Mouse (Mus musculus) myocyte (in vitro differentiated cells): ENCODE measurements around the gene Bcap31. TPM values are rescaled to one million over a fixed set of nuclear protein-coding genes. Genes with fewer than 3 reads are reported as not detected.

ENCODE experiments used
- H3K27me3 ChIP-seq: one replicate; pipeline ENCODE4 v1.6.1; 2011; ENCODE audit not compliant: control insufficient read depth, insufficient read depth, insufficient read length
- H3K36me3 ChIP-seq: one replicate; pipeline ENCODE4 v1.6.1; 2011; ENCODE audit not compliant: control insufficient read depth, insufficient read depth
- H3K4me2 ChIP-seq: one replicate; pipeline ENCODE4 v1.6.1; 2011; ENCODE audit warnings: low read depth, control low read depth
- H3K4me3 ChIP-seq: one replicate; pipeline ENCODE4 v1.5.1; 2011; ENCODE audit warnings: mild to moderate bottlenecking, control low read depth, moderate library complexity
- H3K79me2 ChIP-seq: one replicate; pipeline ENCODE4 v1.6.1; 2011; ENCODE audit not compliant: control insufficient read depth, insufficient read depth
- H3ac ChIP-seq: one replicate; pipeline ENCODE4 v1.6.1; 2011; ENCODE audit not compliant: control insufficient read depth, insufficient read length
- CEBPB ChIP-seq: IDR thresholded peaks from 2 replicates; pipeline ENCODE4 v1.6.1; 2011; ENCODE audit warnings: mild to moderate bottlenecking, moderate library complexity; ENCODE audit not compliant: poor library complexity, insufficient read depth, severe bottlenecking
- E2F4 ChIP-seq: IDR thresholded peaks from one replicate; pipeline ENCODE4 v1.6.1; 2011; ENCODE audit warnings: mild to moderate bottlenecking, control low read depth, moderate library complexity; ENCODE audit not compliant: insufficient read depth
- MAX ChIP-seq: IDR thresholded peaks from one replicate; pipeline ENCODE4 v1.6.1; 2011; ENCODE audit warnings: low read depth, mild to moderate bottlenecking, control low read depth
- MYOD1 ChIP-seq, 3 experiments: IDR thresholded peaks; one replicate each; pipeline ENCODE4 v1.6.1; 2011; ENCODE audit warnings: control low read depth in 2 of 3, low read depth in 2 of 3, mild to moderate bottlenecking in 2 of 3, moderate library complexity in 1 of 3; ENCODE audit not compliant: insufficient read length in 2 of 3, control insufficient read depth in 1 of 3
- MYOG ChIP-seq, 3 experiments: IDR thresholded peaks; one replicate each; pipeline ENCODE4 v1.6.1; 2011; ENCODE audit warnings: control low read depth in 2 of 3, low read depth in 2 of 3, mild to moderate bottlenecking in 2 of 3; ENCODE audit not compliant: insufficient read length in 2 of 3, control insufficient read depth in 1 of 3, insufficient read depth in 1 of 3
- POLR2A ChIP-seq: IDR thresholded peaks from one replicate; pipeline ENCODE4 v1.6.1; 2011; ENCODE audit warnings: low read depth, mild to moderate bottlenecking, control low read depth, moderate library complexity; ENCODE audit not compliant: insufficient read length
- POLR2AphosphoS2 ChIP-seq: IDR thresholded peaks from one replicate; pipeline ENCODE4 v1.6.1; 2011; ENCODE audit warnings: low read depth, control low read depth; ENCODE audit not compliant: insufficient read length
- REST ChIP-seq: IDR thresholded peaks from one replicate; pipeline ENCODE4 v1.6.1; 2011; ENCODE audit warnings: mild to moderate bottlenecking, control low read depth, moderate library complexity; ENCODE audit not compliant: insufficient read depth, insufficient read length
- SRF ChIP-seq: IDR thresholded peaks from one replicate; pipeline ENCODE4 v1.6.1; 2011; ENCODE audit warnings: low read depth; ENCODE audit not compliant: control insufficient read depth, insufficient read length
- TCF12 ChIP-seq: IDR thresholded peaks from one replicate; pipeline ENCODE4 v1.6.1; 2011; ENCODE audit warnings: mild to moderate bottlenecking, control low read depth; ENCODE audit not compliant: poor library complexity, insufficient read depth, severe bottlenecking
- TCF3 ChIP-seq: IDR thresholded peaks from one replicate; pipeline ENCODE4 v1.6.1; 2011; ENCODE audit warnings: low read depth, control low read depth; ENCODE audit not compliant: insufficient read length
- USF1 ChIP-seq: IDR thresholded peaks from one replicate; pipeline ENCODE4 v1.6.1; 2011; ENCODE audit warnings: low read depth, mild to moderate bottlenecking, control low read depth, moderate library complexity
- polyA plus RNA-seq: library from polyadenylated mRNA; unstranded; fragments of >200 nt; fragmentation: generic; extraction: Trizol; gene quantifications from one replicate; pipeline ENCODE4 v1.2.1, GENCODE M21; 2012; ENCODE audit warnings: missing spikeins

Gene Bcap31
- polyA plus RNA-seq, 1 experiment: 255 TPM

DNA sequence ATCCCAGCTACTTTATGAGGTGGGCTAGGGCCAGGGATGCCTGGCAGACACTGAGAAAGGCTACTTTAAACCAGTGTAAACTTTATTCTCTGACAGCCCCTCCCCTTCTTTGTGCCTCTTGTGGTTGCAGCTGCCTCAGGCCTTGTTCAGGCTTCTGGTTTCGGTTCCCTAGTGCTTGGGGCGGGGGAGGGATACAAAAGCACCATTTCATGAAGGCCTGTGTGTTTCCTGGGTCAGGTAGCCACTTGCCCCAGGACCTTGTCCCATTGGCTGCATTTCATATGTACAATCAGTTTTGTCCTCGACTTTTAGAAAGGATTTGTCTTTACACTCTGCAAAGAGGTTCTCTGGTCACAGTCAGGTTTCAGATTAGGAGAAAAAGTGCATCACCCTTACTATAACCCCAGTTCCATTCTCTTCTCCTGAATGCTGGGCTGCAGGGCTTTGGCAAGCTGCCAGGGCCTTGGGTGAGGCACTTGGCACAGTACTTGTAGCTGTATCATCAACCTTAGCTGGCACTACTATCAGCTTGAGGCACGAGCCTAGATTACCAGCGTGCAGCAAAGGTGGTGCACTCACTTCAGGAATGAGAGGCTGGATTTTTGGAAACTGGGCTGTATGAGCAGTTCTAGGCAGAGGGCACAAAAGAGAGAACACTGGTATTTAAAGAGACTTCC lies 2.8 kb upstream of the Bcap31 start:
- peaks cover 12% of the 10 kb centered on the region for H3K79me2 ChIP-seq
- no peaks in the 10 kb centered on the region for H3K27me3 ChIP-seq
- H3K36me3 ChIP-seq: peaks cover 3% of the 10 kb centered on the region
- TF ChIP-seq SRF (no peak), MYOG (IDR thresholded peaks at IDR 0.05; ENCODE audit: control insufficient read depth in 1 of 3, insufficient read depth in 1 of 3, insufficient read length in 2 of 3, low read depth in 2 of 3) (peak in 1 of 3 experiments; percentile 33), REST (no peak), MAX (no peak), CEBPB (no peak), TCF12 (no peak), MYOD1 (IDR thresholded peaks at IDR 0.05; ENCODE audit: control insufficient read depth in 1 of 3, insufficient read length in 2 of 3, low read depth in 2 of 3) (peak in 1 of 3 experiments; percentile 24), POLR2AphosphoS2 (no peak)
- no peak overlapping the region for H3ac ChIP-seq
- no peak overlapping the region for H3K4me3 ChIP-seq
- peak overlapping the region; percentile 79 for H3K4me2 ChIP-seq

- H3ac ChIP-seq: no peak overlapping the region
- no peak for TF ChIP-seq POLR2AphosphoS2
- TF ChIP-seq MYOG (IDR thresholded peaks at IDR 0.05; ENCODE audit: control insufficient read depth in 1 of 3, insufficient read depth in 1 of 3, insufficient read length in 2 of 3, low read depth in 2 of 3): no peak
- TF ChIP-seq MYOD1 (IDR thresholded peaks at IDR 0.05; ENCODE audit: control insufficient read depth in 1 of 3, insufficient read length in 2 of 3, low read depth in 2 of 3): no peak
- no peak for TF ChIP-seq TCF12
- no peak for TF ChIP-seq TCF3
- no peak for TF ChIP-seq MAX
- H3K4me3 ChIP-seq: no peak overlapping the region
- peak overlapping the region; percentile 79 for H3K4me2 ChIP-seq
- peaks cover 3% of the 10 kb centered on the region for H3K36me3 ChIP-seq
- H3K27me3 ChIP-seq: no peaks in the 10 kb centered on the region
- peaks cover 12% of the 10 kb centered on the region for H3K79me2 ChIP-seq
Observed at GRCm38 (mm10) chrX:73718271-73718670, 2.3 kb upstream of the Bcap31 start.

DNA sequence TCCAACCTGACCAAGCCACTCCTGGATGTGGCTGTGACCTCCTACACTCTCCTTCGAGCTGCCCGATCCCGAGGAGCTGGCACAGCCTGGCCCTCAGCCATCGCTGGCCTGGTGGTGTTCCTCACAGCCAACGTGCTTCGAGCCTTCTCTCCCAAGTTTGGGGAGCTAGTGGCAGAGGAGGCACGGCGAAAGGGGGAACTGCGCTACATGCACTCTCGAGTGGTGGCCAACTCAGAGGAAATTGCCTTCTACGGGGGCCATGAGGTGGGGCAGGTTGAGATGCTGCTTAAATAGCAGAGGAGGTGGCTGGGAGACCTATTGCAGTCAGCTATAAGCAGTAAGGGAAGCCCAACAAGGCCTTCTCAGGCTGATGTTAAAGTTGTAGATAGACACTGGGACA lies 1.7 kb upstream of the Bcap31 start:
- Histone ChIP-seq H3K4me2 (peak overlapping the region; percentile 79), H3K27me3 (no peaks in the 10 kb centered on the region), H3K79me2 (peaks cover 12% of the 10 kb centered on the region), H3K36me3 (peaks cover 4% of the 10 kb centered on the region), H3K4me3 (peak overlapping the region; percentile 51), H3ac (no peak overlapping the region)
- no peak for TF ChIP-seq E2F4
- no peak for TF ChIP-seq POLR2AphosphoS2
- no peak for TF ChIP-seq TCF3
- no peak for TF ChIP-seq TCF12
- TF ChIP-seq REST: no peak
- no peak for TF ChIP-seq POLR2A
- no peak for TF ChIP-seq MYOG (IDR thresholded peaks at IDR 0.05; ENCODE audit: control insufficient read depth in 1 of 3, insufficient read depth in 1 of 3, insufficient read length in 2 of 3, low read depth in 2 of 3)
- no peak for TF ChIP-seq USF1
- TF ChIP-seq MYOD1 (IDR thresholded peaks at IDR 0.05; ENCODE audit: control insufficient read depth in 1 of 3, insufficient read length in 2 of 3, low read depth in 2 of 3): no peak
- TF ChIP-seq CEBPB: no peak
- no peak for TF ChIP-seq MAX
- TF ChIP-seq SRF: no peak

DNA sequence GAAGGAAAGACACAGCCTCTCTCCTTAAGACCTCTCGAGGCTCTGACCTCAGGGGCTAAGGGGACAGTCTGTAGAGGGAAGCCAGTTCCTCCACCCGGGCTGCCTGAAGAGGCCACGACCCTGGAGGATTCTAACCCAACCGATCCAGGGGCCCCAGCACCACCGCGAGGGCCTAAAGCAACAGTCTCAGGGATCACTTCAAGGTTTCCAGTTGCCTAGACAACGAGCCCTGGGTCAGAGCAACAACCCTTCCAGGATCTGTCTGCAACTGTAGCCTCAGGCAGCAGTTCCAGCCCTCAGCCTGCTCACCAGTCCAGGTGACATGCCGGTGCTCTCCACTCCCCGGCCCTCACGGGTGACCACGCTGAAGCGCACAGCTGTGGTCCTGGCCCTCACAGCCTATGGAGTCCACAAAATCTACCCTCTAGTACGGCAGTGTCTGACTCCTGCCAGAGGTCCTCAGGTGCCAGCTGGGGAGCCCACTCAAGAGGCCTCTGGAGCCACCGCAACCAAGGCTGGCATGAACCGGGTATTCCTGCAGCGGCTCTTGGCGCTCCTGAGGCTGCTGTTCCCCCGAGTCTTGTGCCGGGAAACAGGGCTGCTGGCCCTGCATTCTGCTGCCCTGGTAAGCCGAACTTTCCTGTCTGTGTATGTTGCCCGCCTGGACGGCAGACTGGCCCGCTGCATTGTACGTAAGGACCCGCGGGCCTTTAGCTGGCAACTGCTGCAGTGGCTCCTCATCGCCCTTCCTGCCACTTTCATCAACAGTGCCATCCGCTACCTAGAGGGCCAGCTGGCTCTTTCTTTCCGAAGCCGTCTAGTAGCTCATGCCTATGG lies 952 bp upstream of the Bcap31 start:
- Histone ChIP-seq H3ac (peak overlapping the region; percentile 45), H3K27me3 (no peaks in the 10 kb centered on the region), H3K79me2 (peaks cover 12% of the 10 kb centered on the region), H3K4me2 (peak overlapping the region; percentile 79), H3K4me3 (peak overlapping the region; percentile 51), H3K36me3 (peaks cover 9% of the 10 kb centered on the region)
- TF ChIP-seq TCF3: no peak
- no peak for TF ChIP-seq CEBPB
- TF ChIP-seq REST: no peak
- TF ChIP-seq TCF12: no peak
- no peak for TF ChIP-seq POLR2AphosphoS2
- no peak for TF ChIP-seq POLR2A
- TF ChIP-seq SRF: no peak
- TF ChIP-seq MAX: no peak
- TF ChIP-seq E2F4: no peak
- no peak for TF ChIP-seq USF1
- TF ChIP-seq MYOG (IDR thresholded peaks at IDR 0.05; ENCODE audit: control insufficient read depth in 1 of 3, insufficient read depth in 1 of 3, insufficient read length in 2 of 3, low read depth in 2 of 3): no peak
- TF ChIP-seq MYOD1 (IDR thresholded peaks at IDR 0.05; ENCODE audit: control insufficient read depth in 1 of 3, insufficient read length in 2 of 3, low read depth in 2 of 3): no peak
